Mouse (Mus musculus) ovary, postnatal 36 days (tissue): ENCODE measurements around the gene Zfy2.

ENCODE experiments used
- DNase-seq: peaks from one replicate; pipeline ENCODE4 v3.0.0; 2022; ENCODE audit warnings: low spot score, mixed read lengths

Gene Zfy2

GRCm38 (mm10) chrY:2170309-2170708 lies at the start of gene Zfy2:
Gene Zfy2 (minus strand): TSS chrY:2170409.
- no peak for DNase-seq
